Mouse (Mus musculus): ENCODE measurements around the gene Pla2g10. TPM values are rescaled to one million over a fixed set of nuclear protein-coding genes. Genes with fewer than 3 reads are reported as not detected.
"Not testable (repeated sequence)": the region's sequence is repeated elsewhere in the genome, so short reads cannot be mapped to it uniquely, and the experiment has no call there.

The Pla2g10 gene
- polyA plus RNA-seq, 1 experiment from 2014 or later, result 1.1 TPM

DNA sequence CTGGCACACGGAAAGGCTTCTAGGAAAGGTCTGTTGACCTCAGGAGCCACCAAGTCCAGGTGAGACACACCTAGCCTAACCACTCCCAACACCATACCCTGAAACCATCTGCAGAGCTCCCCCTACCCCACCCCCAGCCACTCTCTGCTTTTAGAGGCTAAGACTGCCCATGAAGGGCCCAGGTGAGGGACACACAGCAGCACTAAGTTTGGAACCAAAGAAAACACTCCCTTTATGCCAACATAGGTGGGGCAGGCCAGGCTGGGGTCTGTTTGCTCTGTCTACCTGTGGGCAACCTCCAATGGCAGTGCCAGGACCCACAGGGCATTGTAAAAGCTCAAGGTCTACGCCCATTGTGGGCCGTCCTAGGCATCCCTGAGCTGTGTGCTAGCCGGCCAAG lies 1.4 kb downstream of the Pla2g10 start:
- no peak for DNase-seq (ENCODE audit: low spot score)

DNA sequence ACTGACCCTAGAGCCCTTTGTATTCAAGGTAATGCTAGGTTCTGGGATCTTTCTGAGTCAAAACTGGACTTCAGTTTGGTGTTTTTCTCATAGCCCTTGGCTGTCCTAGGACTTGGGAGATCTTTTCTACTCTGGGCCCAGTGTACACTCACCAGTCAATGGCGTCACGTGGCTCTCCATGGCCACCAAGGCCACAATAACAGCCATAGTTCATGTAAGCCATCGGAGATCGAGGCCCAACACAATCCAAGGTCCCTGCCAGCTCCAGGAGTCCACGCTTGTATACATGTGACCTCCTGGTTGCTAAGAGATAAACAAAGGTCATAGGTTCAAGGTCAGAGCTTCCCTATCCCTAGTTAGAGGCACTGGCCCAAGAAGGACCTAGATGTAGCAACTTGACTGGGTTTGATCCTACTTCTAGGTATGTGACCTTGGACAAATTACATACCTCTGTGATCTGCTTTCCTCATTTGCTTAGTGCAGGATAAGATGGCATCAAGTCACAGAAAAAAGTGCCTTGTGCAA lies 2.9 kb downstream of the Pla2g10 start:
- no peak for DNase-seq (ENCODE audit: low spot score)

DNA sequence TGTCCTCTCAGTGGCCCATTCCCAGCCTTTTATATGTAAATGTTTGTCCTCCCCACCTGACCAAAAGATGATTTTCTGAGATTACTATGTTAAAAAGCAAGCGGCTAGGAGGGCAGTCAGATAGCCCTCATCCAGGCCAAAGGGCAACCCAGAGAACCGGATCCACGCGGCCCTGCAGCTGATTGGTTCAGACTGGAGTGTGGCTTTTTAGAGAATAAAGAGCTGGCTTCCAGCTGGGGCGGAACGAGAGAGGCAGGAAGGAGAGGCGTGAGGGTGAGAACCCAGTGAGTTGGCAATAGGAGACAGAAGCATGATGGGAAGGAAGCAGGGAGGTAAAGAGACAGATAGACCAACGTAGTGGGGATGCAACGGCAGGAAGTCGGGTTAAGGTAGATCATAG lies 7.8 kb downstream of the Pla2g10 start:
- DNase-seq (ENCODE audit: low spot score), result peak; percentile 3

DNA sequence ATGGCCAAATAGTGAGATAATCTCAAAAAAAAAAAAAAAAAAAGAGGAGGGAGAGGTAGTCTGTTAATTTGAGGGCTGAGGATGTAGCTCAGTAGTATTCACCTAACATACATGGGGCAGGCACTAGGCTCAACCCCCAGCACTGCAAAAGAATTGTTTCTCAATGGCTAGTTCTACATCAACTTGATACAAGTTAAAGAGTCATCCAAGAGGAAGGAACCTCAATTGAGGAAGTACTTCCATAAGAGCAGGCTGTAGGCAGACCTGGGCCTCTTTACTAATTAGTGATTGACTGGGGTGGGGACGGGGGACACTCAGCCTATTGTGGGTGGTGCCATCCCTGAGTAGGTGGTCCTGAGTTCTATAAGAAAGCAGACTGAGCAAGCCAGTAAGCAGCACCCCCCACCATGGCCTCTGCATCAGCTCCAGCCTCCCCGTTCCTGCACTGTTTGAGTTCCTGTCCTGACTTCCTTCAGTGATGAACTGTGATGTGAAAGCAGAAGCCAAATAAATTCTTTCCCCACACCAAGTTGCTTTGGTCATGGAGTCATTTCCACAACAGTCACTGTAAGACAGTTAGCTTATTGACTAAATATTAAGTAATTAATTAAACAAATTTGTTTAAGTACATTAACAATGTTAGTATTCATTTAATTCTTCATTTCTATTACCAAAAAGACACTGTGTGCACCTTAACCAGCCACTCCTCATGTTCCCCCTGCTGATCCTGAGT lies 13.8 kb downstream of the Pla2g10 start:
- DNase-seq (ENCODE audit: low spot score), result no peak

DNA sequence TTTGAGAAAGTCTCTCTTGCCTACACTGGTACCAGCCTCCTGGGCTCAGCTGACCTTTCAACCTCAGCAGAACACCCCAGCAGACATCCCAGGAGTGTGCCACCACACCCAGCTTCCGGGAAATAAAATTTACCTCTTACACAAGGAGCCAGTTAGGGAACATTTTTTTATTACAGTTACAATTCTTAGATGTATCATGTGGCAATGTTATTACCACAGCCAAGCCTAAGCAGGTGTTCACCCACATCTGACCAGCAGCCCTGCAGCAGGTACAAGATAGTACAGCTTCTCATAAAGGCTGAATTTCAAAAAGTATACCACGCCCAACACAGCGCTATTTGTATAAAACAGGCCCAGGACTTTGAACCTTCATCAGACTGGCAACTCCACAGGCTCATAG lies 15.9 kb downstream of the Pla2g10 start:
- DNase-seq (ENCODE audit: low spot score), result no peak

DNA sequence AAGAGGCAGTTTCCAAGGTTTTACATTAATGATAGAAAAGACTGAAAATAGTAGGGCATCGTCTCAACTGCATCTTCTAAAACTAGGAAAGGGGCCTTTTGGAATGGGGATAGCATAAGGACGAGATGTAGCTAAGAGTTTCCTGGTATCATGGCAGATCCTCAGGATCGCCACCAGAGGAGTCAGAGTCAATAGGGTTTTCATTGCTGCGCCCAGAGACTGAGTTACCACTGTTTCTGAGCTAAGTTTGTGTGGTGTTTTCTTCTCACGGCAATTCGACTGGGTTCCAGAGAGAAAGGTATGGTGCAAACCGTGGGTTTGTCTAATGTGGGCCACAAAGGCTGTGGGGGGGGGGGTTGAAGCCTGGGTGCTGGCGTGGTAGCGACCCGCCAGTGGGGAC lies 26.1 kb downstream of the Pla2g10 start:
- DNase-seq (ENCODE audit: low spot score), result no peak

DNA sequence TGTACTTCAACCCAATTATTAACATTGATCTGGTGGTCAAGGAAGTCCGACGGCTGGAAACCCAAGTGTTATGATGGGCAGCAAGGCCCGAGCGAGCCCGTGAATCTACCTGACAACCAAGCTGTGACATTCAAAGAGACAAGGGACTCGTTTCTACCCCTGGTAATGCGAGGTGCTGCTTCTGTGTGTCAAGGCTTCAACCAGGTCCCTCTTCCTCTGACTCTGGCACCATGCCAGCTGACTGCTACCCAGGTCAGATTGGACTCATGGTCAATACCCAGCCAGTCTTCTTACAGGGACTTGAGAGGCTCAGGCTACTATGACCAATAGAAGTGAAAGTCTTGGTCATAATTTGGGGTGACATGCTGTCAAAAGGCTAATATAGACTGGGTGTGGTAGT lies 28.6 kb downstream of the Pla2g10 start:
- DNase-seq (ENCODE audit: low spot score), result no peak

DNA sequence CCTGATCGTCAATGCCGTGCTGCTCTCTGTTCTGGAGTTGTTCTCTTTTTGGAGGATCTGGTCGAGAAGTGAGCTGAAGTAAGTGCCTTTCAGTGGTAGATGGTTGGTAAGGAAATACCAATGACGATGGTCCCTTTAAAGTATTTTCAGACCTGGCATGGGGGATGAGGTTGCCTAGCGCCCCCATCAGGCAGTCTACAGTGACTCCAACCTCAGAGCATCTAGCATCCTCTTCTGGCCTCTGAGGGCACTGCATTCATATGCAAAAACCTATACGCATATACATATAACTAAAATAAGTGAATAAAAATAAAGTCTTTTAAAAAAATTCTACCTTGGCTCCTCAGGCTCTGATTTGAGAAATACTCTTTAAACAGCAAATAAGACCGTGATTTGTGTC lies 31.8 kb downstream of the Pla2g10 start:
- DNase-seq (ENCODE audit: low spot score), result no peak

DNA sequence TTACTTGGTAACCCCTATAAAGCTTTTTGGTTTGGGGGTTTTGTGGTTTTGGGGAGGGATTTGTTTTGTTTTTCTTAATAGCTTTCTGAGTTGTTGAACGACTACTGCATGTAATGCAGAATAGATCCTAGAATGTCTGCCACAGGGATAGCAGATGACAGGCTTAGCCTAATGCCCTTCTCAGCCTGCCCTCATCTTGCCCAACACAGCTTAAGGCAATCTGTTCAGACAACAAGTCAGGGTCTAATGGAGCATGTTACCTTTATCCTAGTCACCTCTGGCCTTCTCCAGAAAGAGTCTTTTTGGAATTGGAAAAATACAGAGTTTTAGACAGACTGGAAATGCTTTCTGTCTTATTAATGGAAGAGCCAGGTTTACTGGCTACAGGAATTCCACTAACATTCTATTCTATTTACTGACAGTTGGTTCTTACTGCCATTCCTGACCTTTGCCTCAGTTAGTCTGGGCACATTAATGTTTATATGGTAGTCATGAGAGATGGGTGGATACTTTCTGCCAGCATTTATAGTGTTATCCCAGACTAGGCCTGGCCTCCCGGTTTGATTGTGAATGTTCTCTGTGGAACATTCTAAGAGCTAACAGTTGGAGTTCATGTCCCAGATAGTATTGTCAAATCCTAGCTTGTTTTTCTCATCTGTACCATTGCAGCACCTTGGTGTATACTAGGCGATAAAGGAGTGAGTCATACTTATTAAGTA lies 52.0 kb downstream of the Pla2g10 start:
- DNase-seq (ENCODE audit: low spot score), result no peak

DNA sequence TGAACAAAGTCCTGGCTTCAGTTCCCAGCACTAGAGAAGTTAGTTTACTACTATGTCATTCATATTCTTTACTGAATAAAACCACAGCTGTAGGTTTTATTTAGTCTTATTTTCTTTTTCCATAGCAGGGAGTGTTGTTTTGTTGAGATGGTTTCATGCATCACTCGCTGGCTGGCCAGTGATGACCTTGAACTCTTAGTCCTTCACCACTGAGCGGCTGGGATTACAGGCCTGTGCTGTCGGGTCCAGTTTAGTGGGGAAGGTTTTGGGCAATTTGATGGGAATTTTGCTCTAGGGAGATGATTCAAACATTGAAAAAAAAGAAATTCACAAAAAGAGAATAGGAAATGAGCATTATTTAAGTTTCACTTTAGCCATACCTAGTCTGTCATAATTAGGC lies 56.3 kb downstream of the Pla2g10 start:
- no peak for DNase-seq (ENCODE audit: low spot score)

DNA sequence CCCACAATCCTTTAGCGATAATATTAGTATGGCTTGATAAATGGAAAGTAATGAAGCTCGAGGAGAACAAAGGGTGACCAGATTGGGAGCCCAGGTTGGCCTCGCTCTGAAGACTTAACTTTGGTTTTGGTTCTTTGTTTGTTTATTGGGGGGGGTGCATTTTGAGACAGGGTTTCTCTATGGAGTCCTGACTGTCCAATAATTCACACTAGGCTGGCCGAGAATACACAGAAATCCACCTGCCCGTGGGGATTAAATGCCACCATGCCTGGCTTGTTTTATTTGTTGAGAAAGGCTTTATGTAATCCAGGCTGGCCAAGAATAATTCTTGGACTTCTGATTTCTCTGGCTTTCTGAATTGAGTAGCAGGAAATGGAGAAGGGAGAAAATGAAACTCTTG lies 57.7 kb downstream of the Pla2g10 start:
- no peak for DNase-seq (ENCODE audit: low spot score)

DNA sequence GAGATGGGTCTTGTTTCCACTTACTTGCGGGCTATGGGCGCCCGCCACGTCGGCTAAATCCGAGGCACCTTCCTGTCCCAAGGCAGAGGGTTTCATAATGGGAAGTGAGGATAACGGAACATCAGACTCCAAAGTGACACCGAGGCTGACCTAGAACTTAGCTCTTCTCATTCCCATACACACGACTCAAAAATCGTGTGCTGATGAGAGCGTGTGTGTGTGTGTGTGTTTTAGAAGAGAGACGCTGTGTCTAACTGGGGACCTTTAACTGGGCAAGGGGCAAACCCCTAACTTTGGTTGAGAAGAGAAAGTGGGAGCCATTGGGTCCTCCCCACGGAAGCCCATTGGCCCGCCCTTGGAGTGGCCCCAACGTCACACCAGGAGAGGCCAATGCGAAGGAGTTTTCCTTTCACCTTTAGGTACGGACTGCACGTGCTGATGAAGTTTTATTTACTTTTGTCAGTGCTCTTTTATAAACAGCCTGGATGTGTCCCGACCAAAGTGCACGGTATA lies 58.3 kb downstream of the Pla2g10 start:
- DNase-seq (ENCODE audit: low spot score), result peak; percentile 81

DNA sequence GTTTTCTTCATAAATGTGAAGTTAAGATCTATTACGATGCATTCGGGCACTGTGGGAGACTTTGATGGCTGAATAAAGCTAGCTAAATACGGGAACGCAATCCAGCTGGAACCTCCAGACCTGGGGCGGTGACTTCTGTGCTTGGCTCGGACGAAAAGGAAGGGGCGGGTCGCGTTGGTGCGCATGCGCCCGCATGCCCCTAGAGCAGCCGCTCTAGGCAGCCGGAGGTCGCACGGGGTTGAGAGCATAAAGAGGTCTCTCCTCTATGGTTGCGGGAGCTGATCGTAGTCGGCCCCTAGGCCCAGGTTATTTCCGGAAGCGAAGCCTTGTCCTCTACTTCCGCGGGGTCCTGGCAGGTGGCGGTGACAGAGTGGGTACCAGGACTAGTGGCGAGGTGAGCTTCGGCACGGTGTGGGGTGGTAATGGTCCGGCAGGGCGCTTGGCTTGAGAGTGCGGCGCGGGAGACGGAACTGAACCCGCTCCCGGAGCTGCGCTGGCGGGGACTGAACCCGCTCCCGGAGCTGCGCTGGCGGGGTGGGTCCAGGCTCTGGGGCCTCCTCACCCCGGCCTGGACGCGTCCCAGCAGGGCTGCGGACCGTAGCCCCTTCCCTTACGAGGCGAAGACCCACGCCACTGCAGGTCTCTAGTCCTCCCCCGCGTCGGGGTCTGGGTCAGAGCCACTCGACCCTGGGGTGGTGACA lies 58.9 kb downstream of the Pla2g10 start, which contains the start of the genes Bfar and 3110001I22Rik:
Gene Bfar (plus strand): TSS at position 174 of the 701 bp plus-strand sequence.
Gene 3110001I22Rik (plus strand): TSS at position 245 of the 701 bp plus-strand sequence.
- DNase-seq (ENCODE audit: low spot score), result peak; percentile 97

DNA sequence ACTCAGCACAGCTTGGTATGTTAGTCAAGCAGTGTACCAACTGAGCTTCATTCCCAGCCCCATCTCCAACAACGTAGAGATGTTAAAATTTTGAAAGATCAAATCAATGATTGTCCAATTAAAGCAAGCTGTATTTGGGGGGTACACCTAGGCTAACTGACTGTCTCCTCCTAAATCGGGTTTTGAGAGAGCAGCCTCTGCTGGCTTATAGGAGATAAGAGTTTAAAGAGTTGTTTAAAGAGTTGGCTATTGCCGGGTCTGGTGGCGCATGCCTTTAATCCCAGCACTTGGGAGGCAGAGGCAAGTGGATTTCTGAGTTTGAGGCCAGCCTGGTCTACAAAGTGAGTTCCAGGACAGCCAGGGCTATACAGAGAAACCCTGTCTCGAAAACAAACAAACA lies 59.9 kb downstream of the Pla2g10 start:
- DNase-seq (ENCODE audit: low spot score), result not testable (repeated sequence)

DNA sequence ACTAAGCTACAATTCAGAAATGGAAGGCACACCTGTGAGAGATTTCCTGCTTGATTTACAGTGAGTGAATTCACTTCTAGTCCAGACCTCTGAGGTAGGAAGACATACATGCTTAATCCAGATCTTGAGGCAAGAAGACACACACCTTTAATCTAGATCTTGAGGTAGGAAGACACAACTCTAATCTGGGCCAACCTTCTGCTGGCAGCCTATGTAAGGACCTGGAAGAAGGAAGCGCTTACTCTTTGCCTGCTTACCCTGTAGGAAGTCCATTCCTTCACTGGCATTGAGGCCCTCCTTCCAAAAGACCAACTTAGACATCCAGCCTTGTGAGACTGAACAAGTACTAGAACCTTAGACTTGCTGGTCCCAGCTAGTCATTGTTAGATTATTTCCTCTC lies 61.5 kb downstream of the Pla2g10 start:
- DNase-seq (ENCODE audit: low spot score), result no peak

DNA sequence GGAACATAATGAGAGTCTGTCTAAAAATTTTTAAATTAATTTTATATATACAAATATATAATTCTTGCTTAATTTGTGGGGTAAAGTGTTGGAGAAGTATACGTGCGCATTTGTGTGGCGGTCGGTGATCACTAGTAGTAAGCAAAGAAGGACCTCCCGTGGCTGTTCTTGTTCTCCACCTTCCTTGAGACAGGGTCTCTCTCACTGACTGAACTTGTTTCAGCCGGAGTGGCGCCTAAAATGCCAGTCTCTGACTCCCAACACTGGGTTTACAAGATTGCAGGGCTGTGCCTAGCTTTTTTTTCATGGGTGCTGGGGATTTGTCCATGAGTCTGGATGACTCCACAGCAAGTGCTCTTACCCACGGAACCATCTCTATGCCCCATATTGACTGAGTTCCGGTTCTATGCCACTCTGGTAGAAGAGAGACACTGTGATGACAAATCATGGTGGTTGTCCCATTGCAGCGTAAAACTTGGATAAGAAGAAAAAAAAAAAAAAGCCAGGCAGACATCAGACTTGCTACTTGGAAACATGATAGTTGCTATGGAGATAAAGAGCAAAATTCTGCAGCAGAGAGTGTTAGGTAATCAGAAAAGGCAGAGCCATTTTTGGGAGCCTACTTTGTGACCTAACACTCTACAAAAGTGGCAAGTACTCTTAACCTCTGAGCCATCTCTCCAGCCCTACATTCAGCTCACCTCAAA lies 62.2 kb downstream of the Pla2g10 start:
- no peak for DNase-seq (ENCODE audit: low spot score)

DNA sequence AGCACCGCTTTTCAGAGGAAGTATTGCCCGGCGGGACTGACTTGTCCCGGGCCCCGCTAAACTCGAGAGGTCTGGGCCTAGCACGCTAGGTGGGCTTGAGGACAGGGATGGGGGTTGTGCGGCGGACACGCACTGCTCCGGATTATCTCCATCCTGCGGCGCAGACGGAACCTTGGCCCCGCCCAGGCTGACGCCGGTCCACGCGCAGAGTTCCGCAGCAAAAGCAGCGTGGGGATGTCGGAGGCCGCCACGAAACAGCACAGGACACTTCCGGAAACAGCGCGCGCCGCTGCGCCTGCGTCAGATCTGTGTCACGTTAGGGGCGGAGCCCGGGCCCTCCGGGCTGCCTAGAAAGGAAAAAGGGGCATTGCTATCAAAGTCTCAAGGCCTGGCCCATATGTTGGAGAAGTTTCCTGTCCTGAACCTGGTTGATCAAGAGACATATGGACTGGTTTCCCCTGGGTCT lies 62.9 kb downstream of the Pla2g10 start, which contains the start of gene Parn:
Gene Parn (minus strand): TSS at position 293 of the 466 bp plus-strand sequence.
- DNase-seq (ENCODE audit: low spot score), result peak; percentile 95
